Mouse (Mus musculus) testis, adult 2 months (tissue): Measurements from ENCODE around the gene Nab2.

Experiments
- CTCF ChIP-seq: fragments of 200-500 bp; IDR thresholded peaks from 2 replicates; pipeline ENCODE4 v1.5.1; 2012; ENCODE audit warnings: low read depth, mild to moderate bottlenecking, inconsistent platforms, low read length, moderate library complexity; ENCODE audit not compliant: control insufficient read depth, insufficient read depth, insufficient replicate concordance
- POLR2A ChIP-seq: fragments of 200-500 bp; IDR thresholded peaks from 2 replicates; pipeline ENCODE4 v1.6.1; 2012; ENCODE audit warnings: low read depth, mild to moderate bottlenecking, inconsistent platforms, low read length, moderate library complexity; ENCODE audit not compliant: control insufficient read depth

- no peak for TF ChIP-seq POLR2A
- TF ChIP-seq CTCF, result no peak
These were observed 10.8 kb upstream of the Nab2 start for GRCm38 (mm10) chr10:127679208-127679607.
